10 mouse cellular contexts compared by ENCODE assay signal in genomic region chr17:11089361-11089760, GRCm38 (mm10).
"Had no signal": no experiment of that assay in that cellular context is flagged by ENCODE, and none has a peak within 500 bp of the region (broad histone marks: within the 10 kb centered on the region; RNA-seq: fewer than 3 reads in every experiment).

No protein-coding gene starts in this region.

- H3K27ac ChIP-seq: limb, embryonic 13.5 days; liver, embryonic 13.5 days; midbrain, embryonic 13.5 days had no signal

- DNase-seq: kidney, adult 8-10 months; kidney, postnatal 36 days; left cerebral cortex, postnatal 4 days; liver, embryonic 13.5 days; lung, adult 18-20 months; right cerebral cortex, adult 18-20 months; right cerebral cortex, postnatal 25 days; thymus, postnatal 36 days had no signal

- H3K4me3 ChIP-seq: limb, embryonic 13.5 days; liver, embryonic 13.5 days; midbrain, embryonic 13.5 days had no signal

- H3K4me1 ChIP-seq: liver, embryonic 13.5 days had no signal

- H3K36me3 ChIP-seq: limb, embryonic 13.5 days; liver, embryonic 13.5 days; midbrain, embryonic 13.5 days had no signal

- H3K27me3 ChIP-seq: limb, embryonic 13.5 days; liver, embryonic 13.5 days; midbrain, embryonic 13.5 days had no signal
